Mouse (Mus musculus) urinary bladder, postnatal 36 days (tissue): Measurements from ENCODE around the gene Ttll12.
A peak's percentile ranks its signal among the peaks of the same experiment; 100 is the strongest.

Experiments
- DNase-seq, 2 experiments: peaks; one replicate each; pipeline ENCODE4 v3.0.0; 2022; ENCODE audit warnings: low spot score in 2 of 2, mixed read lengths in 1 of 2

Gene Ttll12

DNA sequence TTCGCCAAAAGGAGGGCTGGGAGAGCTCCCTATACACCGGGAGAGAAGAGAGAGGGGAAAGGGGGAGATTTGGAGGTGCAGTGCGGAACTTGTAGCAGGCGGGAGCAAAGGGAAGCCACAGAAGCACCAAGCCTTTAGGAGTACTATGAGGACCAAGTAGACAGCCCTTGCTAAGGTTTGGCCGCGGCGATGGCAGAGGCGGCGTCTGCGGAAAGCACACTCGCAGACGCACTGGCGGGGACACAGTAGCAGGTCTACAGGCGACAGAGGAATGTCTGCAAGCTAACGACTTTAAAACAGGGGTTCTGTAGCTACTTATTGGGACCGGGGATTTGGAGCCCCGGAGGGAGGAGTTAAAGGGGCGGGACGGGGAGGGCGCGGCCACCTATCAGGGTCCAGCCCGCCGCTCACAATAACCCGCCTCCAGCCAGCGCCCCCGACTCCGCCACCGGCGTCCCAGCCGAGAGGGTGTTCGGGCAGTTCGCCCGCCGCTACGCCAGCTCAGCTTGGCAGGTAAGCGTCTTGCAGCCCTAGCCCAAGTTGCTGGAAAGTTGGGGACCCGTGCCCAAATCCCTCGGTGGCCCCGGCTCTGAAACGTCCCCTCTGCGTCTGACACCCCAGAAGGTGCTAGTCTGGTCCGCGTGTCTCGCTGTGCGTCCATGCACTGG is 68.4 kb downstream of the Ttll12 start, which contains the start of gene Bik:
TSS of gene Bik (plus strand) at position 439 of the 668 bp plus-strand sequence.
- peak; percentile 50 to 61 for DNase-seq
